Mouse (Mus musculus) hindbrain, embryonic 11.5 days (tissue): Measurements from ENCODE around the gene Coro2b. TPM values are rescaled to one million over a fixed set of nuclear protein-coding genes. Genes with fewer than 3 reads are reported as not detected.

Experiments used
- ATAC-seq: fragments of 200-750 bp; cut with Nextera tagmentation; 2 replicates; pipeline ENCODE4 v1.8.0; 2017; ENCODE audit warnings: mild to moderate bottlenecking, moderate TSS enrichment, moderate library complexity; ENCODE audit not compliant: low FRiP score
- DNase-seq: peaks from one replicate; pipeline ENCODE4 v3.0.0-alpha.2; 2015; ENCODE audit warnings: low spot score
- H3K27ac ChIP-seq: fragments of 300-500 bp; sonication (generic); 2 replicates; pipeline ENCODE4 v1.5.1; 2014; ENCODE audit warnings: mild to moderate bottlenecking, low read depth, low read length
- H3K27me3 ChIP-seq: fragments of 300-500 bp; sonication (generic); 2 replicates; pipeline ENCODE4 v1.6.1; 2014; ENCODE audit warnings: mild to moderate bottlenecking, low read length, moderate library complexity, mixed read lengths; ENCODE audit not compliant: control insufficient read depth, insufficient read depth
- H3K36me3 ChIP-seq: fragments of 300-500 bp; sonication (generic); 2 replicates; pipeline ENCODE4 v1.6.1; 2014; ENCODE audit warnings: mild to moderate bottlenecking, low read length, moderate library complexity, mixed read lengths; ENCODE audit not compliant: control insufficient read depth, insufficient read depth
- H3K4me1 ChIP-seq: fragments of 300-500 bp; sonication (generic); replicated peaks from 2 replicates; pipeline ENCODE4 v1.6.1; 2014; ENCODE audit warnings: low read length, mixed read lengths; ENCODE audit not compliant: control insufficient read depth, insufficient read depth
- H3K4me2 ChIP-seq: fragments of 300-500 bp; sonication (generic); replicated peaks from 2 replicates; pipeline ENCODE4 v1.6.1; 2014; ENCODE audit warnings: mild to moderate bottlenecking, low read depth, low read length
- H3K4me3 ChIP-seq: fragments of 300-500 bp; sonication (generic); 2 replicates; pipeline ENCODE4 v1.5.1; 2014; ENCODE audit warnings: low read depth, low read length
- H3K9ac ChIP-seq: fragments of 300-500 bp; sonication (generic); 2 replicates; pipeline ENCODE4 v1.6.1; 2014; ENCODE audit warnings: low read depth, low read length
- H3K9me3 ChIP-seq: fragments of 300-500 bp; sonication (generic); 2 replicates; pipeline ENCODE4 v1.6.1; 2016; ENCODE audit warnings: low read length; ENCODE audit not compliant: control insufficient read depth
- WGBS: fragments of 180-500 bp; shearing (Covaris S2); extraction: QIAGEN DNeasy Blood & Tissue Kit; methylation state at CpG from one replicate; pipeline ENCODE4 v1.1.7; 2014; 5-methylcytosine and 5-hydroxymethylcytosine counted together
- polyA plus RNA-seq: library from polyadenylated mRNA; unstranded; fragments of >200 nt; fragmentation: Nextera tagmentation; extraction: Ambion mirVana; gene quantifications from 2 replicates; pipeline ENCODE4 v1.2.1, GENCODE M21; 2014

The Coro2b gene
- polyA plus RNA-seq, 1 experiment from 2014 or later = 20.5 TPM

DNA sequence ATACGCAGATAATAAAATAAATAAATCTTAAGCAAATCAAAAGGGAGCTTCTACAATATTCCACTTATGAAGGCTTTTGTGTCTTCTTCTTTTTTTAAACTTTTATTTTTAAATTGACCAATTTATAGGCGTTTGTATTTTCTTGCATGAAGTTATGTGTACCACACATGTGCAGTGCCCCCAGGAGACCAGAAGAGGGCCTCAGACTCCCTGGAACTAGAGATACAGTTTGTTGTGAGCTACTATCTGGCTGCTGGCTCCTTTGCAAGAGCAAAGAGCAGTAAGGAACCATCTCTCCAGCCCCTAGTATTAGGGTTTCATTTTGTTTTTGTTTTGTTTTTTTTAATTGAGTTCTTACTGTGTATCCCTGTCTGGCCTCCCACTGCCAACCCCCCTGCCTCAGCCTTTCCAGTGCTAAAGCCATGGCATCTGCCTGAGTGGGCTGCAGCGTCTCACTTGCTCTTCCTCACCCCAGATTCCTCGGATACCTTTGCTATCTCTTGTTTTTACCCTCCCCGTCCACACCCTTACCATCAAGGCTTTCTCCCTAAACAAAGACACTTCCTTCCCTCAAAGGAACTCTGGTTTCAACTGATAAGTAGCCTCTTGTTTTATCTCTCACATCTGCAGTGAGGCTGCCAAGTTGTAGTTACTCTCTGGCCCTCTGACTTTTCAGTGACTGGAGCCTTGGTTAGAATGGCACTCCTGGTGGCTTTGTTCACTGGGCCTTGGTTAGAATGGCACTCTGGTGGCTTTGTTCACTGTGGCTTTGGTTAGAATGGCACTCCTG, 129.3 kb downstream of the Coro2b start:
- Histone ChIP-seq H3K36me3 (no peaks in the 10 kb centered on the region), H3K27me3 (no peaks in the 10 kb centered on the region), H3K27ac (no peak overlapping the region), H3K9ac (no peak overlapping the region), H3K4me3 (no peak overlapping the region), H3K4me1 (no peaks in the 10 kb centered on the region), H3K4me2 (no peak overlapping the region), H3K9me3 (no peaks in the 10 kb centered on the region)
- DNase-seq = no peak
- no peak for ATAC-seq
- WGBS = 83% methylated on average over 5 of the region's 5 CpGs

GRCm38 (mm10) chr9:62406423-62407013, 130.3 kb downstream of the Coro2b start:
- Histone ChIP-seq H3K9ac (no peak overlapping the region), H3K27ac (no peak overlapping the region), H3K27me3 (no peaks in the 10 kb centered on the region), H3K36me3 (no peaks in the 10 kb centered on the region), H3K9me3 (no peaks in the 10 kb centered on the region), H3K4me2 (no peak overlapping the region), H3K4me3 (no peak overlapping the region), H3K4me1 (no peaks in the 10 kb centered on the region)
- DNase-seq = no peak
- no peak for ATAC-seq
- WGBS = 91% methylated on average over 7 of the region's 7 CpGs

DNA sequence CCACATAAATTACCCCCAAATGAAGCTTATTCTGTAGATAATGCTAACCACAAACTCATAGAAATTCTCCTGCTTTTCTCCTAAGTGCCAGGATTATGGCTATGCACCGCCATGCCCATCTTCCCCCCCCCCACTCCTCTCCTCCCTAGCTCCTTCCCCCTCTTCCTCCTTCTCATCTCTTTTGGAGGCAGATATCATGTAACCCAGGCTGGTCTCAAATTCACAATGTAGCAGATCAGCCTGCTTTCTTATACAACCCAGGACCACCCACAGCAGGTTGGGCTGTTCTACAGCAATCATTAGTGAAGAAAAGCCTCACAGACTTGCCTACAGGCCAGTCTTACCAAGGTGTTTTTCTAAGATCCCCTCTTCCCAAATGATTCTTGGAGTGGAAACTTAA, 135.3 kb downstream of the Coro2b start:
- H3K36me3 ChIP-seq = no peaks in the 10 kb centered on the region
- H3K9ac ChIP-seq = no peak overlapping the region
- H3K9me3 ChIP-seq = no peaks in the 10 kb centered on the region
- H3K27me3 ChIP-seq = no peaks in the 10 kb centered on the region
- H3K27ac ChIP-seq = no peak overlapping the region
- H3K4me3 ChIP-seq = no peak overlapping the region
- no peak overlapping the region for H3K4me2 ChIP-seq
- H3K4me1 ChIP-seq = no peaks in the 10 kb centered on the region
- ATAC-seq (no peak), DNase-seq (no peak)
- WGBS = 93% methylated on average over 1 of the region's 1 CpGs

DNA sequence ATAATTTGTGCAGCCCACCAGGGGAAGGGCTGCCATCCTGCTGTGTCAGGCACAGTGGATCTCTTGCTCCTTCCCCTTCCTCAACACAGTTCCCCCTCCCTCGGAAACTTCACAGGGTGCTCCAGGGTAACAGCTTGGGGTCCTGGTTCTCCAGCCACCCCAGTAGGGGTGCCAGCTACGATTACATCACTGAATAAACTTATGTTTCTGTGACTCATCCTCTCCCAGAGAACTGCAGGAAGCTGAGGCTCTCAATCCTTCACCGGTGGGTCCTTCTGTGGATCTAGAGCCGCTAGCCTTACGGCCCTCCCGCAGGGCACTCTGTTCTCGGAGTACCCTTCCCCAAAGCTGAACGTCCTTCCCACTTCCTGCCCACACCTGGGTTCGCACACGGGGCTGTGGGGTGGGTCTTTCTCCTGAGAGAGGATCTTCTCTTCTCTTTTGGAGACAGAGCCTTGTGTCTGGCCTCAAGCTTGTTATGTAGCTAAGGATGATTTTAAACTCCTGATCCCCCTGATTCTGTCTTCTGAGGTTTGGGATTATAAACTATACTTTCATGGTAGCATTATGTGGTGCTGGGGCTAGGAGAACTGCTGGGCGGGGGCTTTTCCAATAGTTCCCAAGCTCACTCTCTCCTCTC, 136.2 kb downstream of the Coro2b start:
- DNase-seq (no peak), ATAC-seq (no peak)
- no peaks in the 10 kb centered on the region for H3K36me3 ChIP-seq
- no peak overlapping the region for H3K27ac ChIP-seq
- no peak overlapping the region for H3K4me2 ChIP-seq
- no peaks in the 10 kb centered on the region for H3K9me3 ChIP-seq
- no peak overlapping the region for H3K9ac ChIP-seq
- no peaks in the 10 kb centered on the region for H3K27me3 ChIP-seq
- 67% methylated on average over 11 of the region's 11 CpGs for WGBS
- no peaks in the 10 kb centered on the region for H3K4me1 ChIP-seq
- no peak overlapping the region for H3K4me3 ChIP-seq

DNA sequence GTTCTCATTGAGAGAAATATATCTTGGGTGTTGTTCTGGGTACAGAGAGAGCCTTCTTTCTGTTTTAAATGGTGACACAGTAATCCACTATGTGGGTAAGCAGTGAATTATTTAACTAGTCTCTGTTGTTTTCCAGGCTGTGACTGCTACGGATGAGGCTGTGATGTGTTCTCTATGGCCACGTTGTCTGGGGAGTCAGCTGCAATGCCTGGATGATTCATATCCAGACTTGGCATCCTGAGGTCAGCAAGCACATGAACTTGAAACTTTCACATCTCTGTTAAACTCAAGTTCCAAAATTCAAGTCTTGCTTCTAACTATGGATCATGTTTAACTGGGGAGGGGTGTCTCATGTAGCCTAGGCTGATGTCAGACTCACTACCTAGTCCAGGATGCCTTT, 142.7 kb downstream of the Coro2b start:
- no peak for ATAC-seq
- no peaks in the 10 kb centered on the region for H3K36me3 ChIP-seq
- H3K4me1 ChIP-seq = no peaks in the 10 kb centered on the region
- H3K27me3 ChIP-seq = no peaks in the 10 kb centered on the region
- no peak overlapping the region for H3K4me3 ChIP-seq
- no peak for DNase-seq
- H3K9ac ChIP-seq = no peak overlapping the region
- WGBS = 77% methylated on average over 2 of the region's 2 CpGs
- no peak overlapping the region for H3K27ac ChIP-seq
- no peaks in the 10 kb centered on the region for H3K9me3 ChIP-seq
- H3K4me2 ChIP-seq = no peak overlapping the region

- DNase-seq (no peak), ATAC-seq (no peak)
- no peak overlapping the region for H3K9ac ChIP-seq
- H3K4me1 ChIP-seq = no peaks in the 10 kb centered on the region
- no peak overlapping the region for H3K27ac ChIP-seq
- H3K4me3 ChIP-seq = no peak overlapping the region
- WGBS = 90% methylated on average over 2 of the region's 2 CpGs
- H3K9me3 ChIP-seq = no peaks in the 10 kb centered on the region
- H3K36me3 ChIP-seq = no peaks in the 10 kb centered on the region
- H3K27me3 ChIP-seq = no peaks in the 10 kb centered on the region
- no peak overlapping the region for H3K4me2 ChIP-seq
Observed at GRCm38 (mm10) chr9:62393531-62393930, 143.3 kb downstream of the Coro2b start.

DNA sequence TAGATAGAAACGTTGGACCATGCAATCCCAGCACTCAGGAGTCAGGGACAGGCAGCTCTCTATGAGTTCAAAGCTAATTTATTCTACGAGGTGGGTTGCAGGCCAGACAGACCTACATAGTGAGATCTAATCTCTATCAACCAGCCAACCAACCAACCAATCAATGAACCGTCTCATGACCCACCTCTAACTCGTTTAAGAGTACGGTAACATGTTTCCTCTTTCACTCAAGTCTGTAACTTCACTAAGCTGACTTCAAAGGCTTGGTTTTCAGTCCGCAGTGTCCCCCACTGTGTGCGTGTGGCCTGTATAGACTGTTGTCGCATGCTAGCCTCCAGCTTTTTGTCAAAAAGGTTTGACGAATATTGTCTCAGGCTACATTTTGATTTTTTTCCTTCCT, 147.1 kb downstream of the Coro2b start:
- Histone ChIP-seq H3K4me1 (no peaks in the 10 kb centered on the region), H3K4me3 (no peak overlapping the region), H3K27ac (no peak overlapping the region), H3K4me2 (no peak overlapping the region), H3K36me3 (no peaks in the 10 kb centered on the region), H3K9me3 (no peaks in the 10 kb centered on the region), H3K9ac (no peak overlapping the region), H3K27me3 (no peaks in the 10 kb centered on the region)
- DNase-seq (no peak), ATAC-seq (no peak)
- 74% methylated on average over 9 of the region's 9 CpGs for WGBS

GRCm38 (mm10) chr9:62385727-62386518, 150.9 kb downstream of the Coro2b start:
- Histone ChIP-seq H3K4me2 (no peak overlapping the region), H3K27me3 (no peaks in the 10 kb centered on the region), H3K36me3 (no peaks in the 10 kb centered on the region), H3K9me3 (no peaks in the 10 kb centered on the region), H3K9ac (no peak overlapping the region), H3K27ac (no peak overlapping the region), H3K4me1 (no peaks in the 10 kb centered on the region), H3K4me3 (no peak overlapping the region)
- ATAC-seq = no peak
- WGBS = 73% methylated on average over 4 of the region's 4 CpGs
- DNase-seq = no peak
